Mouse (Mus musculus) CD8-positive naive resting alpha-beta T cell, adult 57 days (primary cell): ENCODE results near the gene Tyk2. TPM values are rescaled to one million over a fixed set of nuclear protein-coding genes. Genes with fewer than 3 reads are reported as not detected.

Experiments used
- total RNA-seq: library from RNA; stranded (reverse); gene quantifications from one replicate; pipeline ENCODE4 v1.2.4, GENCODE M21; 2023

The Tyk2 gene
- total RNA-seq, result 48.3 TPM

DNA sequence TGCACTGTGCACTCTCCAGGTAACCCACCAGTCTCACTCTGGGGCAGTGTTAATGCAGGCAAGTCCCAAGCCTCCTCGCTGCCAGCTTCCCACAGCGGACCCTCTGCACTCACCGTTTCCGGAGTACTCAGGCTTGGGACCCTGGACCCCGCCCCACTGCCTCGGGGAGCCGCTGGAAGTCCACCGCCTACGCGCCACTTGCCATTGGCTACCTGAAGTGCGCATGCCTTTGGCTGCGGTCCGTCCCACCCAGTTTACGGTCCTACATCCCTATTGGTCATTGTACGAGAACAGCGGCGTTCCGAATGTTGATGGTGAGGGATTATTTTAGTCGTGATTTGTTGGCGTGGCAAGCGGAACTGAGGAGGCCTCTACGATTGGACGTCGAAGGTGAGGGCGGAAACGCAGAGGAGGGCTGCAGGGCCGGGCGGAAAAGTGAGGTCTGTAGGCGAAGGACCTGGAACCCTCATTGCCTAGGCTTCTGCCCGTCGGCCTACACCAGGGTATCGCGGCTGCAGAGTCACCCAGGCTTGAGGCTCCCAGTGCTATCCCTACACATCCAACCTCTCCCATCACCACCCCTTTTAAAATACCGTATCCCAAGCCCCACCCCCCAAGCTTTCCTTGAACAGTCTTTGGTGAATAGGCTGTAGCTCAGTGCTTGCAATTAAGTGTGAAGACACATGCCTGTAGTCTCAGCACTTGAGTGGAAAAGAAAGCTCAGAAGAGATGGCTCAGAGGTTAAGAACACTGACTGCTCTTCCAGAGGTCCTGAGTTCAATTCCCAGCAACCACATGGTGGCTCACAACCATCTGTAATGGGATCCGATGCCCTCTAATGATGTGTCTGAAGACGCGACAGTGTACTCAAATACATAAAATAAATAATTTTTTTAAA, at the start of gene Tyk2:
TSS of gene Tyk2 (minus strand) at position 185 of the 898 bp plus-strand sequence.

DNA sequence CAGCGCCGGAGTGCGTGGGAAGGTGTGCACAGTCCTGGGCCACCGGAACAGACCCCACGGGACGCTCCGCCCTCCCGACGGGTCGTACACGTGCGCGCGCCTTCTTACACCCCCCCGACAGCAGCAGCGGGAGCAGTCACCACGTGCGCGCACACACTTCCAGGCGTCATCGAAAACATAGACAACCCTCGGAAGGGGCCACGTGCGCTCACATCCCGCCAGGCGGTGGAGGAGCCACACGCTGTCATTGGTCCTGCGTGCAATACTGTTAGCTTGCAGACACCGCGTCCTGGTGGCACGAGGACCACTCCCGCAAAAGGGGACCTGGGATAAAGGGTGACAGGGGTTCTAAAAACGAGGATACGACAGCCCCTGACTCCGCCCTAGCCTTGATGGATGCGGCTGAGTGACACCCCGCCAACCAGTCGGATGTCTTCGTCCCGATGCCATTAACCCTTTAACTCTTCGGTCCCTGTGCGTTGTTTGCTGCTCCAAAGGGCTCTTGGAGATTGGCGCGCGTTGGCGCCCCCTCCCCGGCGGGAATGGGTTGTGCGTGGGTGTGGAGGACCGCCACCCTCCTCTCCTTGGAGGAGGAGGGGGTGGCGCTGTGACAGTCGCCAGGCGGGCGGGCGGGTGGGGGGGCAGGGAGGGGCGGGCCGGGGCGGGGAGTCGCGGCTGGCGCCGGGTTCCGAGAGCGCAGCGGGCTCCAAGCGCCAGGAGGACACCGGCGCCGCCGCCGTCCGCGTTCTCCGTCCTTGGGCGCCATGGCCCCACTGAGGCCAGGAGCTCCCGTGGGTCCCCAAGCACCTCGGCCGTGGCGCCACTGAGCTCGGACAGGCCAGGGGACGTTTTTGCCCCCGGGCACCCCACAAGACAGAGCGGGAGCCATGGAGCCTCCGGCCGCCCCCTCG, 34.3 kb upstream of the Tyk2 start, which contains the start of gene Pde4a:
TSS of gene Pde4a (plus strand) at position 674 of the 911 bp plus-strand sequence.

DNA sequence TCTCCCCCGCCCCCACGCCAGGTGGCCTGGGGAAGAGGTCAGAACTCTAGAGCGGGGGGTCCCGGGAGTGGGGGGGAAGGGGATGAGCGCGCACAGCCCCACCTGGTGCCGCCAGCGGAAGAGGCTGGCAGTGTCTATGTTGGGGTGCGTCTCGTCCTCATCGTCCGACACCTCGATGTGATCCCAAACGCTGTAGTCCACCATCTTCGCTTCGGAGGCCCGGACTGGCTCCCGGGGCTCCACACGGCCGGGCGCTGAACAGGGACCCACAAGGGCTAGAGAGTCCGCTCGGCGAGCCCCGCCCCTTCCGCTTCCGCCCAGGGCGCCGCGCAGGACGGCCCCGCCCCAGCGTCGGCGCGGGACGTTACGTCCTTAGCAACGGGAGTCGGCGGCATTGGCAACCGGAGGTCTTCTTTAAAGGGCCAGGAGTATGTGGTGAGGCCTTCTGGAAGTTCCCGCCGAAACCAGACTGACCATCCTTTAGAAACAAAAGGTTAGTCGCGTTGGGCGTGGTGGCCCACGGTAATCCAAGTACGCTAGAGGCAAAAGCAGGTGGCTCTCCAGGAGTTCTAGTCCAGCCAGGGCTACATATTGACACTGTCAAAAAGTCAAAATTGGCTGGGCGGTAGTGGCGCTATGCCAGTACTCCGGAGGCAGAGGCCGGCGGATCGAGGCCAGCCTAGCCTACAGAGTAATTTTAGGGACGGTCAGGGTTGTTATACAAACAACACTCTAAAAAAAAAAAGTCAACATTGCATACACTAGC, 18.8 kb upstream of the Tyk2 start, which contains the start of gene Cdc37:
TSS of gene Cdc37 (minus strand) at position 329 of the 766 bp plus-strand sequence.

DNA sequence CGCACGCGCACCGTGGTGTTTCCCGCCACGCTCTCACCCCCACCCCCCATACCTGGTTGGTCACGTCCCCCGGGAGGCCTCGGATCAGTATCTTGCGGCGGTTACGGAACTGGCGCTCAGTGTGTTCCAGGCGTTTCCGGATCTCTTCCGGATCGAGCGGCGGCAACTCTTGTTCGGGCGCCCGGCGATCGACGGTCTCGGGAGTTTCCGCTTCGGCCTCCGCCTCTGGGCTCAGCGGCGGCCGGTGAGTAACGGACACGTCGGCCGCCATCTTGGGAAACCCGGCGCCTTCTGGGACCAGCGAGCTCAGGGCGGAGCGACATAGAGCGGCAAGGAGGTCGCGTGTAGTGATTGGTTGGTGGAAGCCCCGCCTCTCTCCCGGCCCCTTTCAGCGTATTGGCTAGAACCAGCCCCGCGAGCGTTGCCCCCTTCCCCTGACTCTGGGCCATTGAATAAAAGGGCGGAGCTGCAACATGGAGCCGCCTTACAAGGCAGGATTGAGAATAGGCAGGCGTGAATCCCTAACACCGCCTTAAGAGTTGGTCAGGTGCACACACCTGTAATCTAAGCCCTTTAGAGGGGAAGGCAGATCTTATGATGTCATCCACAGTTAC, 39.2 kb downstream of the Tyk2 start, which contains the start of the genes Gm38431 and Raver1:
TSS of gene Gm38431 (minus strand) at position 291 of the 614 bp plus-strand sequence.
TSS of gene Raver1 (minus strand) at position 302 of the 614 bp plus-strand sequence.

DNA sequence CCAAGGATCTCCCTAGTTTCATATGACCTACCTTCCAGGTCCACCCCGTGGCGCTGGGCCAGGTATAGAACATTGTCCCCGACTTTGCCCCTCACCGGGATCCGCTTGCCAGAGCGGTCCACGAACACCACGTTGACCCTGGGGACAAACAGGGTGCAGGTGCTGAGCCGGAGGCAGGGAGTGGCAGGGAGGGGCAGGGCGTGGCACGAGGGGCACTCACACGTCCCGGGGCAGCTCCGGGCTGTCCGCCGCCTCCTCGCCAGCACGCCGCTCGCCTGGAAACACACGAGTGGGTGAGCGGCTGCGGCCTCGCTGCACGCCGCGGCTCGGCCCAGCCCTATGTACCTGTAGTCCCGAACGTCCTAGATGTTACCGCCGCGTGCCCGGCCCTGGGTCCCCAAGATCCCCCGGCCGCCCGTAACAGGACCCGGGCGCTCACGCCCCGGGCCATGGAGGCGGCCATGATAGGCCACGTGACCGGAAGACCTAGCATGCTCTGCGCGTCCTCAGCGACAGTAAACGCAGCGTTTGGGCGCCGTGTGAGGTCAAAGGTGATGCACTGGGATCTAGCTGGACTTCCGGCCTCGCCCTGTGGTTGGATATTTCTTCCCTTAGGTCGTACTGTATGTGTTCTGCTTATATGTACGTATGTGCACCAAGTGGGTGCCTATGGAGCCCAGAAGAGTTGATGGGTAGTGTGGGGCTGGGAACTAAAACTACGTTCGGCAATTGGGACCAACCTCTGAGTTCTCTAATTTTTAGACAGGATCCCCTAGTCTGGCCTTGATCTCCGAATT, 57.8 kb downstream of the Tyk2 start, which contains the start of the genes Gm49373 and Fdx1l:
TSS of gene Gm49373 (minus strand) at position 53 of the 797 bp plus-strand sequence.
TSS of gene Fdx1l (minus strand) at position 571 of the 797 bp plus-strand sequence.

DNA sequence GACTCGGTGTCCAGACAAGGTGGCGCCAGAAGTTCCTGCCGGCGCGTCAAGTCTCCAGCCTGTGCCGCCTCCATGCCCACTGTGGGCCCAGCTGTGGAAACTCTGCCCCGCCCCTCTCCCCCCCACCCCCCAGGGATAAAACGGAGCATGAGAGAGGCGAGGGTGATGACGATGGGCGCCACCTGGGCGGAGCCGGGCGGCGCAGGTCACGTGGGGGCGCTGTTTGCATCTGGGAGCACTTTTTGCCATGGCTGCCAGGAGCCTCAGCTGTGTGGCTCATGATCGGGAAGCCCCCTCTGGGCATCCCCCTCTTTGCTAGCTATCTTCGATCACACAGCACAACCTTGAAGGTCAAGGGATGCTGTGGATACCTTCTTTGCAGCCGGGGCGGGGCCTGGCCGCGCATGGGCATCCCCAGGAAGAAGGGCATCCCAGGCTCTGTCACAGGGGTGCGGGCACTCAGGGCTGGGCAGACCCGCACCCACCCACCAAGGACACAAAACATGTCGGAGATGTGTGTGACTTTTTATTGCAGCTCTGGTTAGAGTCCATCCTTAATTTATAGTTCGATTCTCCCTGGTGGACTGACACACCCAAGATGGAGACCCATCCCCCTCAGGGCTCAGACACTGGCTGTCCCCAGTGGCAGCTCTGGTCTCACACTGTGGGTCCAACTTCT, 63.9 kb downstream of the Tyk2 start, which contains the start of gene Zglp1:
TSS of gene Zglp1 (minus strand) at position 88 of the 679 bp plus-strand sequence.

Other genes starting within 250 kb of the Tyk2 start
- 90.6 TPM for gene Ppan, start 243.1 kb downstream of the Tyk2 start, total RNA-seq
- 177 TPM for gene Eif3g, start 232.6 kb downstream of the Tyk2 start, total RNA-seq
- gene Dnmt1, start 171.4 kb downstream of the Tyk2 start, total RNA-seq, result 90.9 TPM
- gene S1pr2, start 154.5 kb downstream of the Tyk2 start, total RNA-seq, result 2.6 TPM
- 41.4 TPM for gene Mrpl4, start 128.5 kb downstream of the Tyk2 start, total RNA-seq
- gene Icam1, start 115.3 kb downstream of the Tyk2 start, total RNA-seq, result 44.3 TPM
- gene Icam4, start 101.9 kb downstream of the Tyk2 start, total RNA-seq, result 0.92 TPM
- 0.21 TPM for gene Icam5, start 99.2 kb downstream of the Tyk2 start, total RNA-seq
- not detected for gene Zglp1, start 64.2 kb downstream of the Tyk2 start, total RNA-seq
- gene Gm49373, start 58.1 kb downstream of the Tyk2 start, total RNA-seq, result 1.7 TPM
- gene Fdx1l, start 57.6 kb downstream of the Tyk2 start, total RNA-seq, result 25.2 TPM
- 12.2 TPM for gene Gm38431, start 39.2 kb downstream of the Tyk2 start, total RNA-seq
- gene Raver1, start 39.2 kb downstream of the Tyk2 start, total RNA-seq, result 107 TPM
- gene Cdc37, start 18.7 kb upstream of the Tyk2 start, total RNA-seq, result 131 TPM
- 0.92 TPM for gene Pde4a, start 34.5 kb upstream of the Tyk2 start, total RNA-seq
- 37.0 TPM for gene Keap1, start 108.1 kb upstream of the Tyk2 start, total RNA-seq
- not detected for gene S1pr5, start 117.2 kb upstream of the Tyk2 start, total RNA-seq
- gene Atg4d, start 134.1 kb upstream of the Tyk2 start, total RNA-seq, result 56.6 TPM
- 126 TPM for gene Kri1, start 156.7 kb upstream of the Tyk2 start, total RNA-seq
- 54.8 TPM for gene Cdkn2d, start 160.2 kb upstream of the Tyk2 start, total RNA-seq
- gene Ap1m2, start 181.1 kb upstream of the Tyk2 start, total RNA-seq, result 4.0 TPM
- 390 TPM for gene Slc44a2, start 189.5 kb upstream of the Tyk2 start, total RNA-seq
- gene Ilf3, start 236.6 kb upstream of the Tyk2 start, total RNA-seq, result 101 TPM